Mouse (Mus musculus): ENCODE results near the gene Oscp1.
"Not testable (repeated sequence)": the region's sequence is repeated elsewhere in the genome, so short reads cannot be mapped to it uniquely, and the experiment has no call there.

Gene Oscp1

DNA sequence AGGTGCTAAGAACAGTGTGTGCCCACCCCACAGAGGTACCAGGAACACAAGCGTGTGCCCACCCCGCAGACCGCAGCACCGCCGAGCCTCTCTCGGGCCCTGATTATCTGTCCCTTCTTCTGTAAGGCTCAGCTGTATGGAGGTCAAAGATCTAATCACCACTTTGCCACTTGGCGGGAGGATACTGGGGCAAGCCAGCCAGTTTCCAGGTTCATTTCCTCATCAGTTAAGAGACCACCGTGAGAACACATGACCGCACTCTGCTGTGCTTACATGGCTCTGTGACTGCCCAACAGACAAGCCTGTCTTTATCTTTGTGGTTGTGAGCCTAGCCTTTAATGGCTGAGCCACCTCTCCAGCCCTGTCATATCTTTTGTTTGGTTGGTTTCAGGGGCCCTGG is 24.7 kb downstream of the Oscp1 start:
- no peak for DNase-seq (ENCODE audit: low spot score)

DNA sequence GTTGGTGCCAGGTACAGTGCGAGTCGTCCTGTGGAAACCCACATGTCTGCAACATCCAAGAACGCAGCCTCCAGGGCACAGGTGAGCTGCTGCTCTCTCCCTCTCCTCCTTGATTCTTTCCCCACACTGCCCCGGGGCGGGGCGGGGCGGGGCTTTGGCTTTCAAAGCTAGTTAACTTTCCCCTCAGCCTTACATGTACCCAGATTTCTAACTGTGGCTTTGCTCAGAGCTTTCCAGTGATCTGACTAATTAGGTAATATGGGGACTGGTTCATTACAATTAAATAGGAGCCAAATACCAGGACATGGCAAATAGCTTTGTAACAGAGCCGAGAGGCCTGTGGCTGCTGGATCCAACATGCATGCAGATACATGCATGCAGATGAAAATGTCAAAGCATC is 26.0 kb downstream of the Oscp1 start:
- DNase-seq (ENCODE audit: low spot score) = no peak

DNA sequence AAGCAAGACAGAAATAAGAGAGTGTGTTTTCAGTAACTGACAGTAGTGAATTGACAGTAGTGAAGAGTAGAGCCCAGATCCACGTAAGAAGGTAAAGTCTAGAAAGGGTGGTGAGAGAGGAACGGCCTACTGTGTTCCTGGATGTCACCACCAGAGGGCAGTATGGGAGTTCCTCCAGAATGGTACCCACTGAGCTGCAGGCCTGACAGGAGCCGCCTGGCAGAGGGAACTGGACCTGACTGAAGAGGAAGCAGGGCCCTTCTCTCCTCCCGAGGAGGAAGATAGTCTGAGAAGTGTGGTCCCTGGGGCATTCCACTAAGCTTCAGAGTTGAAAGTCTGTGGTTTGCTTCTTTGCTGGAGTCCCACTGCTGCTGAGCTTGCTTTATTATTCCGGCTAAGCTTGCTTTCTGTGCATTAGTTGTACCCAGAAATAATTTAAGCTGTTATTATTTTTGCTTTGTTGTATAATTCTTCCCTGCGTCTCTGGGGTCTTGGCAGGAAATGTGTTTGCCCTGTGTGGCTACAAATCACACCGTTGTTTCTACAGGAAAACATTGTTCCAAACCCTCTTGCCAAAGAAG is 27.7 kb downstream of the Oscp1 start:
- DNase-seq (ENCODE audit: low spot score) = peak; percentile 85

DNA sequence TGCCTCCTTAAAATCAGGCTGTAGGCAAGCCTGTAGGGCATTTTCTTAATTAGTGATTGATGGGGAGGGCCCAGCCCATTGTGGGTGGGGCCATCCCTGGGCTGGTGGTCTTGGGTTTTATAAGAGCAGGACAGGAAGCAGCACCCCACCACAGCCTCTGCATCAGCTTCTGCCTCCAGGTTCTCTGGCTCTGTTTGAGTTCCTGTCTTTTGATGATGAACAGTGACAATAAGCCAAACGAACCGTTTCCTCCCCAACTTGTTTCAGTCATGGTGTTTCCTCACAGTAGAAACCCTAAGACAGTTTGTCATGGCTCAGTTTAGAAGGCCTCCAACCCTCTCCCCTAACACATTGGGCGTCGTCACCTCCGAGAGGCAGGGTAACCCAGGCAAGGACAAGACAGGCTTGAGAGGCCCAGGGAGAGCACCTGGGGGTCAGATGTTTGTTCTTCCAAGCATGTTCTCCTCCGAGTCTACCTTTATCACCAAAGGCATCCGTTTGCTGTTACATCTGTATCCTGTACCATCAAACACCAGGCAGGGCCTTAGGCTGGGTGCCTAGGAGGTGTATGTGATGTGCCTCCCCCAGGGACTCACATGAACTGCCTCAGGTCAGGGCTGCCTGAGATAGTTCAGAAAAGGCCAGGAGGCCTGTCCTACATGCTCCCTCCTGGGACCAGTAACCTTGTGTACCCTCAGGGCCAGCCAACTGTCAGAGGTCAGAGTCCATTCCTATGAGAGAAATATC is 31.9 kb downstream of the Oscp1 start:
- no peak for DNase-seq (ENCODE audit: low spot score)

DNA sequence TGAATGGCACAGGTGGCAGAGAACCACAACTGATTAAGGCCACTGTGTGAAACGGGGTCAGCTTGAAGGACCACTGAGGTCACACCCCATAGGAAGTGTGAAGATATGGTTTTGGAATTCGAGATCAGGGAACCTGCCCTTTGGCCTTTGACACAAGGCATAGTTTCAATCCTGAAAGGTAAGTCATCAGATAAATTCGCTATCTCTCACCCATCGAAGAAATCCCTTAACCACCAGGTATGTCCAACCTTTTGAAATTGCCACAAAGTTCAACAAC is 32.4 kb downstream of the Oscp1 start:
- DNase-seq (ENCODE audit: low spot score) = no peak

DNA sequence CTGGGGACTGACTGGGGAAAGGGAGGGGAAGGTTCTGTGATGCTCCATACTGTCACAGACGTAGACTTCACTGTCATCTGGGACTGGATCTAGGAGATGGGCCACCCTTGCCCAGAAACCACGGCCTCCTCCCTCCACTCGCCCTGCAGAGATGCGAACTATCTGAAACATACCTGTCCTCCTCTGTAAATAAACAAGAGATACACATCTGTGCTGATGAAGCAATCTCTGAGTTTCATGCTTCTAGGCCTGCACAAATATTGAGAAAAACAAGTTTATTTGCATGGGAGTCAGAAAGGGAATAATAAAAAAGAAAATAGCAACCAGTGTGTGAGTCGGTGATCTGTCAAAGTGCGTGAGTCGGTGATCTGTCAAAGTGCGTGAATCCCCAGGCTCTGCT is 33.5 kb downstream of the Oscp1 start:
- no peak for DNase-seq (ENCODE audit: low spot score)

DNA sequence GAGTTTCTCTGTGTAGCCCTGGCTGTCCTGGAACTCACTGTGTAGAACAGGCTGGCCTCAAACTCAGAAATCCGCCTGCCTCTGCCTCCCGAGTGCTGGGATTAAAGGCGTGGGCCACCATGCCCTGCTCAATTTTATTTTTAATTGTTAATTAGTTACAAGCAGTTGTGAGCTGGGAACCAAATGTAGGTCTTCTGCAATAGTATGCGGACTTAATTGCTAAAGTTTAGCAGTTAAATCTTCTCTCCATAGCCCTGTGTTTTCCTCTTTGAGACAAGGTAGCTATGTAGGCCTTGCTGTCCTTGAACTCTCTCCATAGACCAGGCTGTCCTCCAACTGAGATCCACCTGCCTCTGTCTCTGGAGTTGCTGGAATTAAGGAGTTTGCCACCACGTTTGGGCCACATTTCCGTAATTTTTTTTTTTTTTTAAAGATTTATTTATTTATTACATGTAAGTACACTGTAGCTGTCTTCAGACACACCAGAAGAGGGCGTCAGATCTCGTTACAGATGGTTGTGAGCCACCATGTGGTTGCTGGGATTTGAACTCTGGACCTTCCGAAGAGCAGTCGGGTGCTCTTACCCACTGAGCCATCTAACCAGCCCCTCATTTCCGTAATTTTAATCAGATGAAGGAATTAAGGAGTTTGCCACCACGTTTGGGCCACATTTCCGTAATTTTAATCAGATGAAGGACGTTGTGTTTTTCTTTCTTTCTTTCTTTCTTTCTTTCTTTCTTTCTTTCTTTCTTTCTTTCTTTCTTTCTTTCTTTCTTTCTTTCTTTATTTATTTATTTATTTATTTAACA is 37.5 kb downstream of the Oscp1 start:
- not testable (repeated sequence) for DNase-seq (ENCODE audit: low spot score)

DNA sequence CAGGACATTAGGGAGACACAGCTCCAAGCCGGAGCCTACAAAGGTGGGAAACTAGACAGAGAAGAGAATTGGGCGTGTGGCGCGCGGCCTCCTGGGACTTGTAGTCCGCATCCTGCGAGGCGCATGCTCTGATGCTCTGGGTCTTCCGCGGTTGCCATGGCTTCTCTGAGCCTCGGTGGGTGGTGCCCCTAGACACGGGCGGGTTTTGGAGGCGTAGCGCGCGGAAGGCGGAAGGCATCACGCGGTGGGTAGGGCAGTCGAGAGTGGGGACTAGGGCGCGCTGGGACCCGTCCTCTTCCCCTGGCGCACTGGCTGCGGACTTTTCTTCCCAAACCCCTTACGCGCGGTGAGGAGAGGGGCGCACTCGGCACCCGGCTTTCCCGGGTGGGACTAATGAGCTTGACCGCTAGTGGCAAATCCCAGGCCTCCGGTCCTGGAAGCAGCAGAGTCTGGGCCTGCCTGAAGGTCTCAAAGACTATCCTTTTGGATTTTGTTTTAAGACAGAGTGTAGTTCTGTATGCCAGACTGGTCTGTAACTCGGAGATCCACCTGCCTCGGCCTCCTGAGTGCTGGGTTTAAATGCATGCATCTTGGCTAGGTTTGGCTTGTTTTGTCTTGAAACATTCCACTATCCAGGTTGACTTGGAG is 38.2 kb downstream of the Oscp1 start, which contains the start of gene Lsm10:
Gene Lsm10, plus strand, starts transcription at position 160 of the 648 bp plus-strand sequence.
- DNase-seq (ENCODE audit: low spot score) = peak; percentile 97

DNA sequence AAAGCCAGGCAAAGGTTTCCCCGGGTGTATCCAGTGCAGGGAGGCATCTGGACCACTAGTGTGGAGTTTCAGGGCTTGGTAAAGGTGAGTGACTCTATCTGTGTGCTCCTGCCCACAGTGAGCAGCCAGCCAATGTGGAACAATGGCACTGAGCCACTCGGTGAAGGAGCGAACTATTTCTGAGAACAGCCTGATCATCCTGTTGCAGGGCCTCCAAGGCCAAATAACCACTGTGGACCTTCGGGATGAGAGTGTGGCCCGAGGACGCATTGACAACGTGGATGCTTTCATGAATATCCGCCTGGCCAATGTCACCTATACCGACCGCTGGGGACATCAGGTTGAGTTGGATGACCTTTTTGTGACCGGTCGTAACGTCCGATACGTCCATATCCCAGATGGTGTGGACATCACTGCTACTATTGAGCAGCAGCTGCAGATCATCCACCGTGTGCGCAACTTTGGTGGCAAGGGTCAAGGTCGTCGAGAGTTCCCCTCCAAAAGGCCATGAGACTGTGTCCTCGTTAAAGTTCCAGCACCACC is 39.4 kb downstream of the Oscp1 start:
- DNase-seq (ENCODE audit: low spot score) = no peak

DNA sequence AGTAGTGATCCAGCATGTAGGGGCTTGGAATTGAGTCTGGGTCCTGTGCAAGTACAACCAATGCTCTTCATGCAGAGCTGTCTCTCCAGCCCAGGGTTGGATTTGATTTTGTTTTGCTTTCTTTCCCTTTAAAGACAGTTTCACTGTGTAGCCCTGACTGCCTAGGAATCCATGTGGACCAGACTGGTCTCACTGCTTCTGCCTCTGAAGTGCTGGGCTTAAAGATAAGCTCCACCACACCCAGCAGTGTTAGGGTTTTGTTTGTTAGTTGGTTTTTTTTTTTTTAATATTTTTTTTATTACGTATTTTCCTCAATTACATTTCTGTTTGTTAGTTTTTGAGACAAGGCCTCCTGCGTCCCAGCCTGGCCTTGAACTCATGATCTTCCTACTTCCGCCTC is 41.0 kb downstream of the Oscp1 start:
- DNase-seq (ENCODE audit: low spot score) = no peak

DNA sequence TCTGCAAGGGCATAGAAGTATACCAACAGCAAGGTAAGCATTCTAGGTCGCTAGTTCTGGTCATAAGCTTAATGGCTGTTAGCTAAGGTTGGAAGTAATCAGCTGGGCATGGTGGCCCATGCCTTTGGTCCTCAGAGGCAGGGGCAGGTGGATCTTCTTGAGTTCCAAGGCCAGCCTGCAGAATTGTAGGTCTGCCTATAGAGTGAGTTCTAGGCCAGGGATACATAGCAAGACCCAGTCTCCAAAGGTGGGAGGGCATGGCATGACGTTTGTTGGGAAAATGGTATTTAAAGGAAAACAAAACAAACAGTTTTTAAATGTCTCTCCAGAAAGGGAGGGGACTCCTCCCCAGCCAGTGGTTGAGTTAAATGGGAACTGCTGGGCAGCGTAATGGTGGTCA is 42.4 kb downstream of the Oscp1 start:
- no peak for DNase-seq (ENCODE audit: low spot score)

DNA sequence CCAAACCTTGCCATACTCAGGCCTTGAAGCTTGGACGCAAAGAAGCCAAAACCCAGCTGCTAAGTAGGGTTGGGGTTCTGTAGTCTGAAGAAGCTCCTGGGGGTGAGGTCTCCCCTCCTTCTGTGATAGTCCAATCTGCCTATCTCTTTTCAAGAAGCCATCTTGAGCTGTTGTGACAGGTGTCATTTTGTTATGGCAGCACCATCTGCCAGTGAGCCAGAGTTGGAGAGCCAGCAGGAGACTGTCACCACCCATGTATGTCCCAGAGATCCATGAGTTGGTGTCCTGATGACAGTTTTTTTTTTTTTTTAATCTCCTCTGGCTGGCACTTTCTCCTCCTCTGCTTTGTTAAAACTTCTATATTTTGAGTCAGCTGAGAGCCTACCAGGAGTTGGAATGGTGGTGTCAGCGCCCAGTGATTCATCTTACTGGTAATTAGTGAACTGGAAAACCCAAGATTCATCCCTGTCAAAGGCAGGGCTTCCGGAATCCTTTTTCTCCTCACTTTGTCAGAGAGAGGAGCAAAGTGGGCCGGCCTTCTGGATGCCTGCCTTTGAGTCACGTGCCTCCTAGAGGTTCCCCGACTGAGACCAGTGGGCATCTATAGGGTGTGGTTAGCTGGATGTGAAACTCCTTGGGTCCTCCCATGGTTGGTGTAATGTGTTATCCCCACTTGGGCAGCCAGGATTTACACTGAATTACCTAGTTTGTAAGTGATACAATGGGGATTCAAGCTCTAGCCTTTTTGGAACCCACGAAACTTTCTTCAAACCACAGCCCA is 43.9 kb downstream of the Oscp1 start:
- no peak for DNase-seq (ENCODE audit: low spot score)

DNA sequence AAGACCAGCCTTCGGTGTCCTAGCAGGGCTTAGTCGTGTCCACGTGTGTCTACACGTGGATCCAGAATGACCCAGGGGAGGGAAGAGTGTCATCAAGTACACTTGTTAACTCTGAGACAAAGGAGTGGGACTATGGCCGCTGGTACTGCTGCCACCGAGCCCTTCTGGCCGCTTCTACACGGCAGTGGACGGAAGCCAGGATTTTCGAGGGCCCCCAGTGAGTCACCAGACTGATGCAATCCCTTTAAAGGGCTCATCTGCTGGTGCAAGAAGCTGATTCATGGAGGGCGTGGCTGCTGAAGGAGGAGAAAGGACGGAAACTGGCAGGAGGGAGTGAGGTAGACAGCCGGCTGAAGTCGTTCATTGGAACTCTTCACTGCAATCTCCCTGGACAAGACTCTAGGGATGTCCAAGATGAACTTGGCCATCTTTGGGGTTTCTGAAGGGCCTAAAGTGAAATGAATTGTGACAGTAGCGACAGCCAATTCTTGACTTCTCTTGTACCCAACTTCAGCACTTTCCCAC is 44.8 kb downstream of the Oscp1 start:
- peak; percentile 88 for DNase-seq (ENCODE audit: low spot score)

DNA sequence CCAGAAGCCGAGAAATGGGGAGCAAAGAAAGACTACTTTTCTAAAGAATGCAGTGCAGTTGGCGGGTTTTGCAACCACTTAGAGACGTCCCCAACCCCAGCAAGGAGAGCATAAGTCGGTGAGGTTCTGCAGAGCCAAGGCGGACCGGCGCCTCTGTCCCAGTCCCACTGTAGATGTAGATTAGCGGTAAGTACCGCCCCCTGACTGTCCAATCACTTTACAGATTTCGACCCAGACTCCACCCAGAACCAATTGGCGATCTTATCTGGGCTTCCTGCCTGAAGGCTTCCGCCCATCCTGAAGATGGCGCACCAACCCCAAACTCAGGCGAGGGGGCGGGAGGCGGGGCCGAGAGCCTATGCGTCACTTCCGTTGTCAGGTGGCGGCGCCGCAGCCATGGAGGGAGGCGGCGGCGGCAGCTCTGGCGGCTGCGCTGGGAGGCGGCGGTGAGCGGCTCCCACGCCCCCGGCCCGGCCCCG is 45.3 kb downstream of the Oscp1 start, which contains the start of gene Stk40:
Gene Stk40, plus strand, starts transcription at position 368 of the 479 bp plus-strand sequence.
- peak; percentile 96 for DNase-seq (ENCODE audit: low spot score)

DNA sequence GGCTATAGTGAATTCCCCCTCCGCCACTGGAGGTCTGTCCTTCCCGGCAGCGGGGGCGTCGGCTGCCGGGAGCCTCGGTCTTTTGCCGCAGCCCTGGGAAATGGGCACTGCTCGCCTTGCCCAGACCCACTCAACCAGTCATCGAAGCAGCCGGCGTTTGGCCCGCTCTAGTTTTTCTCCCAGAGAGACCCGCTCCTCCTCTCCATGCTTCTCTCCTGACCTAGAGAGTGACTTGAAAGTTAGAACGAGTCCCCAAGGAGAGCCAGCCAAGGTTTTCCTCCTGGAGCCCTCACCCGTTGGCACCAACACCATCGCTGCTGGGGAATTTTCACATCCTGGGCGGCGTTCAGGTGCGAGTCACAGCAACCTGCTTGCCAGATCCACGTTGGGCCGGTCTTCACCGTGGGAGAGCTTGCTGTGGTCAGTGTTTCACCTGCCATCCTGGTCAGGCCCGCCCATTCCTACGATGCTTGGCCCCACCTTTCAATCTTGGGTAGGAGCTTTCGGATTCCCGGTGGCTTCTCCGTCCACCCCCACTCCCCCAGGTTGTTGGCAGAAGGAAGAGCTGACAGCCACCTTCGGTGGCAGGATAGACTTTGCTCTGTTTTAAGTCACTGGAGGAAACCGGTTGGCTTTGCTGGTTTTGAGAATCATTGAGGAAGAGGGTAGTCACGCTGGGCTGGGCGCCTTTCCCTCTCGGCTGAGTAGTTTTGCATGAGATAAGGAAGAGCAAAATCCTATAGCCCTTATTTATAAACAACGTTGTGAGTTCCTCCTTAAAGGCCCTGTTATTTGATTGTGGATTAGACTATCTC is 46.1 kb downstream of the Oscp1 start:
- peak; percentile 49 for DNase-seq (ENCODE audit: low spot score)

DNA sequence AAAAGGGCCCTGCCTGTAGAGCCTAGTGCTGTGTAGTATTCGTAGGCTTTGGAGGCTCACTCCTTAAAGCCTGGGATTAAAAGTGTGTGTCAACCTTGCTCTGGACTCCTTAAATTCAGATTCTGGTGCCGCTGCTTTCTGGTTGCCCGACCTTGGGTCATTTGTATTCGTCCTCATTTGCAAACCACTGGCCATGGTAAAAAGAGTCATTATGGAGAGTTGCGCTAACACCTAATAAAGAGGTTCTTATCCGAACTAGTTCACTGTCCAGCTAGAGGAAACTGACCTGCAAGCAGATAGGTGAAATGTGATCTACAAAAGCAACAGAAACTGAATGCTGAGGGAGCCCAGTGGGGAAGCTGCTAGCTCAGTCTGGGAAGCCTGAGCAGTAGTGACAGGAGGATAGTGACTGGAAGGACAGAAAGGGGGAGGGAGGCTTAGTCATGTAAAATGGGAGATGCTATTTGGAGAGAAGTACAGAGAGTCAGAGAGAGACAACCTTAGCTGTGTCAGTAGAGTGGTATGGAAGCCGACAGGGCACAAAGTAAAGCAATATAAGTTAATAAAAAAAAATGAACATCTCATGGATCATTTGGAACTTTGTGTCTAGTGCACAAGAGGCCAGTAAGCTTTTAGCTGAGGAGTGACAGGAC is 46.9 kb downstream of the Oscp1 start:
- no peak for DNase-seq (ENCODE audit: low spot score)

DNA sequence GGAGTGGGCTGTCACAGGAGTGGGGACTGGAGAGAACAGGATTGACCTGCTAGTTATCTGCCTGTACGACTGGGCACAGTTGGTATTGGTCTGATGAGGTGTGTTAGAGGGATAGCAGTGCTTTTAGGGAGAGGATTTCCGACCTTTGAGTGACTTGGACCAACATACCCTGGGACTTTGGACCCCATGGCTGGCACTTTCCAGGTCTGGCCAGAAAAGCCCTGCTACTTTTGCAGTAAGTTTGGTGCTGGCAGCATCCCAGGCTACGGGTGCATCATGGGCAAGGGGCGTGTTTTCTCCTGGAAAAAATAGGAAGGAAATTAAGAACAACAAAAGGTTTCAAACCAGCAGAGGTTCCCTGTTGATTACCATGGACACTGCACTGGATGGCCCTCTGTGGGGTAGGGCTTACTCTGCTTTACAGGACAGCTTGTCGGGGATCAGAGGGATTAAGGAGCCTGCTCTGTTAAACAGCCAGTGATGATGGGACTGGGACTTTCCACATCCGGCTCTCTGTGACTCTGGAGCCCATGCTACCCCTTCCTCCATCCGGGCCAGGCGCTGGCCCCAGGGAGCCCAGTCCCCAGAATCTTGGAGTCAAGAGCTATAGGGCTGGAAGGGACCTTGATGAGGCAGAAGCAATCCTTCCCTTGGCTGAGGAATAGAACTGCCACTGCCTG is 49.8 kb downstream of the Oscp1 start:
- no peak for DNase-seq (ENCODE audit: low spot score)

DNA sequence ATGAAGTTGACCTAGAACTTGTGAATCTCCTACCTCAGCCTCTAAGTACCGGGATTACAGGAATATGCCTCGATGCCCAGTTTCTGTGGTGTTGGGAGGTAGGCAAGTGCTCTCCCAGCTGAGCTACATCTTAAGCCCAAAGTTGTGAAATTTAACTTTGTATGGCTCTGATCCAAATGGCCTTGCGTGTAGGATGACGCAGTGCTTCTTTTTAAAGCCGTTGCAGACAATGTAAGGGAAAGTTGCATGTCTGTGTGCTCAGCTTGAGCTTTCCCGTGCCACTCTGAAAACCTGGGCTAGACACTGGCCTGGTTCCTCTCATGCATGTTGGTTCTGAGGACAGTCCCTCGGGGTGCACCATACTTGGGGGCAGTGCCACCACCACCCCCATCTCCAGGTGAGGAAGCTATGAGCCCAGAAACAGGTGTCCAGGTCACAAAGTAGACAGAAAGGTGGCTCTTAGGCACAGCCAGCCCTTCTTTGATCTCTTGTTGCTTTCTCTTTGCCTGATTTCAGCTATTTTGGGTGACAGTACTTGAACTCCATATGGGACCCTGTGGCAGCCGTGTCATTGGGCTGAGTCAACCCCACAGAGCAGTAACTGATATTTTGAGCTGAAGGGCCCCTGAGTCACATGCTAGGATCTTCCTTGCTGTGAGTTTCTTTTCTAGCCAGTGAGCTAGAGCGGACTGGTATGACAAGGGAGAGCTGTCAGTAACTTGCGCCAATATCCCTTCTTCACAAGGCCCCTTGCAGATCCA is 51.4 kb downstream of the Oscp1 start:
- no peak for DNase-seq (ENCODE audit: low spot score)
